Mouse (Mus musculus): ENCODE measurements around the gene St3gal6. TPM values are rescaled to one million over a fixed set of nuclear protein-coding genes. Genes with fewer than 3 reads are reported as not detected.

The St3gal6 gene
- polyA plus RNA-seq, 1 experiment from 2014 or later = 6.7 TPM

DNA sequence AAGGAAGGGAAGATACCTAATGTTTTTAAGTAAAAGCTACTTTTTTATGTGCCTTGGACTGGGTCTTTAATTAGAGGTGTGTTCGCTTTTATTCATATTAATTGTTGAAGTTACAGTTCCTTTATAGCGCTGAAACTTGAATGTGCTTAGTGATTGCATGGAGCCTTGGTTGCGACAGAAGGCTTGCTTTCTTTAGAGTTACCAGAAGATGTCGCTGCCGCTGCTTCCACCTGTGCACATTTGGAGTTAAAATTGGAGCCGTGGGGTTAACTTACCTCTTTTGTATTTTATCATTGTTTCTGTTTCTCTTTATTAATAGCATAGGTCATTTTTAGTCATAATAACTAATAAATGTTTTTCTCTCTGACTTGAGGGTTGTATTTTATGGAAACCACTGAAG is 79.3 kb downstream of the St3gal6 start:
- WGBS = 64% methylated on average over 6 of the region's 6 CpGs
- no peak overlapping the region for H3K4me3 ChIP-seq (replicated peaks; ENCODE audit: low read length)
- H3K27me3 ChIP-seq (replicated peaks; ENCODE audit: control insufficient read depth, insufficient read depth, low read length) = no peaks in the 10 kb centered on the region
- H3K4me1 ChIP-seq (replicated peaks; ENCODE audit: control insufficient read depth, insufficient read depth, low read length) = no peaks in the 10 kb centered on the region
- H3K36me3 ChIP-seq (ENCODE audit: control insufficient read depth, insufficient read depth) = no peaks in the 10 kb centered on the region
- ATAC-seq = no peak
- no peak overlapping the region for H3K4me2 ChIP-seq (ENCODE audit: low read length)
- H3K27ac ChIP-seq (ENCODE audit: low read length) = no peak overlapping the region
- no peak overlapping the region for H3K9ac ChIP-seq (replicated peaks; ENCODE audit: low read depth, low read length)
- H3K9me3 ChIP-seq (ENCODE audit: control insufficient read depth, low read length) = no peaks in the 10 kb centered on the region

DNA sequence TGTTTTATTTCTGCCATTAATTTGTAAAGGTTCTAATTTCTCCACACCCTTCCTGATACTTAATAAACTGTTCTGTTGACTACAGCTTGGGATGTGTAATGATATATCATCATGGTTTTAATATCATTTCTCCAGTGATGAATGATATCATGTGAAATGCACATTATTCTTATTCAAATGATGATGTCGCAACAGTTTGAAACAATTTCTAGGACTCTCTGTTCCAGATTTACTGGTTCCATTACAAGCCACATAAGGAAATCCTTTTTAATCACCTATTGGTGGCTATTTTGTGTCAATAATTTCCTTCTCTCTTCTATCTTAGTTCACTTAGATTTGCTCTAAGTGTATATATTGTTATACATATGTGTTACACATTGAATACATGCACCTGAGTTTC is 91.7 kb downstream of the St3gal6 start:
- no peak for ATAC-seq
- no peak overlapping the region for H3K4me3 ChIP-seq (replicated peaks; ENCODE audit: low read length)

DNA sequence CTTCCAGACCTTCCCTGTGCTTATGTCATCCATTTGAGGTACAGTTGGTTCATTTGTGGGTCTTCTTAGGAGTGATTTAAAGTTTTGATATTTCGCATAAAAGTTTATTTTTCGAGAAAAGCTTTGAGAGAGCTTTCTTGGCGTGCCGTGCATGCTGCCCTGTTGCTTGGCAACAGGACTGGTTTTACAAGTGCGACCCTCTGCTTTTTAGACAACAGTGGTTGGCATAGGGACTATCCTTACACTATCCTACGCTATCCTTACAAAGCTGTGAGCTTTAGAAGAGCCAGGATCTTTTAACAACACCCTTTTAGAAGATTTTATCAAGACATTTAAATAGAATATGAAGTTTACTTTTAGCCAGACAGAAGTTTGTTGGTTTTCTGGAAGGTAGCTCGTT is 93.8 kb downstream of the St3gal6 start:
- H3K4me1 ChIP-seq (replicated peaks; ENCODE audit: control insufficient read depth, insufficient read depth, low read length) = no peaks in the 10 kb centered on the region
- ATAC-seq = no peak
- H3K9me3 ChIP-seq (ENCODE audit: control insufficient read depth, low read length) = no peaks in the 10 kb centered on the region
- no peak overlapping the region for H3K4me3 ChIP-seq (replicated peaks; ENCODE audit: low read length)
- H3K4me2 ChIP-seq (ENCODE audit: low read length) = no peak overlapping the region
- no peak overlapping the region for H3K27ac ChIP-seq (ENCODE audit: low read length)
- no peaks in the 10 kb centered on the region for H3K27me3 ChIP-seq (replicated peaks; ENCODE audit: control insufficient read depth, insufficient read depth, low read length)
- no peak overlapping the region for H3K9ac ChIP-seq (replicated peaks; ENCODE audit: low read depth, low read length)
- WGBS = 72% methylated on average over 7 of the region's 7 CpGs
- H3K36me3 ChIP-seq (ENCODE audit: control insufficient read depth, insufficient read depth) = no peaks in the 10 kb centered on the region

More for the DNA sequence above, 91.7 kb downstream of the St3gal6 start:
- Histone ChIP-seq H3K4me1 (replicated peaks; ENCODE audit: control insufficient read depth, insufficient read depth, low read length) (no peaks in the 10 kb centered on the region), H3K27ac (ENCODE audit: low read length) (no peak overlapping the region), H3K4me2 (ENCODE audit: low read length) (no peak overlapping the region), H3K9ac (replicated peaks; ENCODE audit: low read depth, low read length) (no peak overlapping the region), H3K27me3 (replicated peaks; ENCODE audit: control insufficient read depth, insufficient read depth, low read length) (no peaks in the 10 kb centered on the region), H3K9me3 (ENCODE audit: control insufficient read depth, low read length) (no peaks in the 10 kb centered on the region), H3K36me3 (ENCODE audit: control insufficient read depth, insufficient read depth) (no peaks in the 10 kb centered on the region)
- 89% methylated on average over 1 of the region's 1 CpGs for WGBS

DNA sequence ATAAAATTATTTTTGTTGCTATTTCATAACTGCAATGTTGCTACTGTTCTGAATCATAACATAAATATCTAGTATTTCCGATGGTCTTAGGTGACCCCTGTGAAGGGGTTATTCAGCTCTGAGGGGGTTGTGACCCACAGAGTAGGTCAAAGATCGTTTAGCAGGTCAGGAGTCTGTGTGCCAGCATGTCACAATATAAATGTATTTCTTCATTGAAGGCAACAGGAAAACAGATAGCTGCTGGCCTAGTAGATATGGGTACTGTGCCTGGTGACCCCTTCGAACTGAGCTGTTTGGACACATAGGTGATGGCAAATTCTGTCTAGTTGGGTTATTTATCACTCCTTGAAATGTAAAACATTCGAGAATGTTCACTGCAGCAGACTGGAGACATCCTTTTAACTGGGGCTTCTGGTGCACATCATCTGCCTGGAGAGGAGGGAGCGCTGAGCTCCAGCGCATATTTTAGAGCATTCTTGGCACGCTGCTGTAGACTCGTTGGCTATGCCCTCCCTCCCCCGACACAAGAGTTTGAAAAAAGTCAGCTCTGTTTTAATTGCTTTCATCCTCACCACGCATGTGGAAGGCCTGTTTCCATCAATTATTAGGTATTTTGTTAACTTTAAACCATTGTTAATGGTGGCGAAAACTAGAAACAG is 102.2 kb downstream of the St3gal6 start:
- peak; percentile 85 for ATAC-seq

More for the DNA sequence above, 102.2 kb downstream of the St3gal6 start:
- no peak overlapping the region for H3K27ac ChIP-seq (ENCODE audit: low read length)
- 39% methylated on average over 11 of the region's 11 CpGs for WGBS
- H3K4me1 ChIP-seq (replicated peaks; ENCODE audit: control insufficient read depth, insufficient read depth, low read length) = peaks cover 5% of the 10 kb centered on the region
- H3K4me2 ChIP-seq (ENCODE audit: low read length) = no peak overlapping the region
- H3K4me3 ChIP-seq (replicated peaks; ENCODE audit: low read length) = no peak overlapping the region
- no peaks in the 10 kb centered on the region for H3K27me3 ChIP-seq (replicated peaks; ENCODE audit: control insufficient read depth, insufficient read depth, low read length)
- H3K9ac ChIP-seq (replicated peaks; ENCODE audit: low read depth, low read length) = no peak overlapping the region
- H3K36me3 ChIP-seq (ENCODE audit: control insufficient read depth, insufficient read depth) = no peaks in the 10 kb centered on the region
- H3K9me3 ChIP-seq (ENCODE audit: control insufficient read depth, low read length) = no peaks in the 10 kb centered on the region

Other genes with a start within 250 kb of the St3gal6 start
- 4.0 and 4.4 TPM in 2 replicates for gene Dcbld2, start 115.8 kb downstream of the St3gal6 start, polyA plus RNA-seq (2015; fragmentation: Nextera tagmentation; extraction: Ambion mirVana)
- gene Gm813, start 92.7 kb upstream of the St3gal6 start, polyA plus RNA-seq (2015; fragmentation: Nextera tagmentation; extraction: Ambion mirVana) = not detected in 2 replicates
- not detected in 2 replicates for gene E330017A01Rik, start 114.5 kb upstream of the St3gal6 start, polyA plus RNA-seq (2015; fragmentation: Nextera tagmentation; extraction: Ambion mirVana)
- gene Cpox, start 146.0 kb upstream of the St3gal6 start, polyA plus RNA-seq (2015; fragmentation: Nextera tagmentation; extraction: Ambion mirVana) = 8.5 and 11.1 TPM in 2 replicates
- gene Gpr15, start 194.8 kb upstream of the St3gal6 start, polyA plus RNA-seq (2015; fragmentation: Nextera tagmentation; extraction: Ambion mirVana) = not detected in 2 replicates
- 118 and 119 TPM in 2 replicates for gene Cldnd1, start 203.7 kb upstream of the St3gal6 start, polyA plus RNA-seq (2015; fragmentation: Nextera tagmentation; extraction: Ambion mirVana)
- gene Olfr172, start 238.9 kb upstream of the St3gal6 start, polyA plus RNA-seq (2015; fragmentation: Nextera tagmentation; extraction: Ambion mirVana) = not detected in 2 replicates